Mouse (Mus musculus) kidney, adult 2 months (tissue): ENCODE measurements at regions not wholly inside any gene's neighbourhood (a gene's known extent, or its start where the extent isn't known, plus 50 kb on each side); places are given as distances from the start of the nearest gene placed in this dataset.

ENCODE experiments used
- CTCF ChIP-seq: fragments of 200-500 bp; conservative IDR thresholded peaks from 2 replicates; pipeline ENCODE4 v1.5.1; 2011; ENCODE audit warnings: low read depth, mild to moderate bottlenecking, control low read depth, low read length, moderate library complexity, mixed read lengths; ENCODE audit not compliant: insufficient read depth, insufficient read length
- POLR2A ChIP-seq: fragments of 200-500 bp; IDR thresholded peaks from one replicate; pipeline ENCODE4 v1.6.1; 2011; ENCODE audit warnings: low read depth, low read length, control low read depth

- TF ChIP-seq POLR2A (no peak), CTCF (no peak)
These were observed 1744.1 kb downstream of the Efna5 start for GRCm38 (mm10) chr17:61137006-61137405.
